9 mouse cellular contexts compared by ENCODE assay signal in the genomic region with DNA sequence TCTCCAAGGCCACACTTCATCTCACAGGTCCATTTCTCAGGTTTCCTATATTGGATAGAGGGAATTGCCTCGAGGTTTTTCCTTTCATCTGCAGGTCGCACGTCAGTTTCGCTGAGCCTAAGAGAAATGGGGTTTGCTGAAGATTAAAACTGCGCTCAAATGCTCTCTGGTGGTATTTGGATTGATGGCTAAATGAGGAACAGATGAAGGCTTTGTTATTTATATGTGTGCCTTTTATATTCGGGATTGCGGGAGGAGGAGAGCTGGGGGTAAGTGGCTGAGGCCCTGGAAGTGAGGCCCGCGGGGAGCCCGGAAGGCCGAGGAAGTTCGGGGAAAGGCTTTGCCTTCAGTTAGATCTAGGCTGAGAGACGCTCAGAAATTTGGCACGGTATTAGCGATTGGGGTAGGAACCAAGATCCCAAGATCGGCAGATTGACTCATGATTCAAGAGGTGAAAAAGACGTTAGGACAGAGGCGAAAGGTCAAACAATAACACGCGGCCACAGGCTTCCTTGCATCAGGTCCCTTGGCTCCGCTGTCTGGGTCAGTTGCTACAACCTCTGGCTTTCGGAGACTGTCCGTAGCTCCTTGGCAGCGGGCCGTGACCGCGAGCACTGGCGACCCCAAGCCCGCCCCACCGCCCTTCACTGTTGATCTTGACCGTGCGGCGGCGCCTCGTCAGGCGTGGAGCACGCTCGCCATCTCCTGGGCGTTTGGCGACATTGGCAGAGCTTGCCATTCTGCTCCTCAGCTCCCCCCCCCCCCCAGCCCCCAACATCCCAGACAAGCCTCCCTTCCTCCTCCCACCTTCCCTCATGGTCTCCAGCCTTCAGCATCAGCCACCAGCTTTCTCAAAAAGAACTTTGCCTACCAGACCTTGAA. TPM values are rescaled to one million over a fixed set of nuclear protein-coding genes. Genes with fewer than 3 reads are reported as not detected.
DNase-seq lines count a peak whose midpoint lies in the region; ATAC-seq lines count a peak whose summit lies in the region.
"Had no signal": no experiment of that assay in that cellular context is flagged by ENCODE, and none has a peak within 500 bp of the region (broad histone marks: within the 10 kb centered on the region; RNA-seq: fewer than 3 reads in every experiment).

No protein-coding gene starts in this region.

- 3% methylated on average over 39 of the region's 40 CpGs for WGBS in kidney, embryonic 14.5 days
- 2% methylated on average over 40 of the region's 40 CpGs for WGBS in forebrain, embryonic 14.5 days
- WGBS in stomach, embryonic 16.5 days, result 5% methylated on average over 39 of the region's 40 CpGs

- H3K9ac ChIP-seq in kidney, embryonic 14.5 days (ENCODE audit: low read depth, low read length), result no peak overlapping the region
- H3K9ac ChIP-seq in forebrain, embryonic 14.5 days (ENCODE audit: low read length), result no peak overlapping the region
- H3K9ac ChIP-seq in stomach, embryonic 16.5 days (ENCODE audit: low read length), result no peak overlapping the region

- 0 out of 2 replicates have a peak, but pooled peaks have one; percentile 24 for ATAC-seq in kidney, embryonic 14.5 days (ENCODE audit: low FRiP score, low TSS enrichment)
- ATAC-seq in forebrain, embryonic 14.5 days, result peak; percentile 61
- ATAC-seq in stomach, embryonic 16.5 days (ENCODE audit: insufficient read depth, low FRiP score), result peak; percentile 54

- H3K27me3 ChIP-seq in kidney, embryonic 14.5 days (ENCODE audit: control insufficient read depth, insufficient read depth, low read length), result peaks cover 62% of the 10 kb centered on the region
- peaks cover 97% of the 10 kb centered on the region for H3K27me3 ChIP-seq in forebrain, embryonic 14.5 days (replicated peaks; ENCODE audit: control insufficient read depth, insufficient read depth, low read length)
- H3K27me3 ChIP-seq in megakaryocyte, embryonic 14.5 days (replicated peaks), result peaks cover 98% of the 10 kb centered on the region
- H3K27me3 ChIP-seq in stomach, embryonic 16.5 days (ENCODE audit: control insufficient read depth, insufficient read depth, low read length), result peaks cover 96% of the 10 kb centered on the region

- H3K36me3 ChIP-seq in kidney, embryonic 14.5 days (ENCODE audit: control insufficient read depth, insufficient read depth, low read length), result no peaks in the 10 kb centered on the region
- H3K36me3 ChIP-seq in forebrain, embryonic 14.5 days (ENCODE audit: control insufficient read depth, insufficient read depth, low read length), result no peaks in the 10 kb centered on the region
- H3K36me3 ChIP-seq in megakaryocyte, embryonic 14.5 days (replicated peaks; ENCODE audit: low read length), result no peaks in the 10 kb centered on the region
- no peaks in the 10 kb centered on the region for H3K36me3 ChIP-seq in stomach, embryonic 16.5 days (ENCODE audit: control insufficient read depth, insufficient read depth, low read length)

- peak overlapping the region; percentile 20; the same call in 1 of the 2 replicates for H3K4me3 ChIP-seq in kidney, embryonic 14.5 days (ENCODE audit: low read length)
- H3K4me3 ChIP-seq in forebrain, embryonic 14.5 days (ENCODE audit: low read depth, low read length), result 0 out of 2 replicates have a peak overlapping the region, but pooled peaks have one; percentile 8
- peak overlapping the region; percentile 93 for H3K4me3 ChIP-seq in megakaryocyte, embryonic 14.5 days (replicated peaks)
- H3K4me3 ChIP-seq in stomach, embryonic 16.5 days (replicated peaks; ENCODE audit: low read length), result peak overlapping the region; percentile 40
- H3K4me3 ChIP-seq: erythroblast, embryonic 14.5 days had no signal

- H3K4me1 ChIP-seq in kidney, embryonic 14.5 days (ENCODE audit: control insufficient read depth, insufficient read depth, low read length), result peaks cover 35% of the 10 kb centered on the region
- 0 out of 2 replicates have a peak, but pooled peaks cover 3% of the 10 kb centered on the region for H3K4me1 ChIP-seq in forebrain, embryonic 14.5 days (ENCODE audit: control insufficient read depth, insufficient read depth, low read length)
- peaks cover 51% of the 10 kb centered on the region for H3K4me1 ChIP-seq in megakaryocyte, embryonic 14.5 days
- peaks cover 13% of the 10 kb centered on the region; the same call in 1 of the 2 replicates for H3K4me1 ChIP-seq in stomach, embryonic 16.5 days (ENCODE audit: control insufficient read depth, insufficient read depth, low read length)

- H3K4me2 ChIP-seq in kidney, embryonic 14.5 days (replicated peaks; ENCODE audit: low read depth, low read length), result peak overlapping the region; percentile 38
- H3K4me2 ChIP-seq in forebrain, embryonic 14.5 days (ENCODE audit: low read length), result peak overlapping the region; percentile 46
- H3K4me2 ChIP-seq in stomach, embryonic 16.5 days (ENCODE audit: low read depth, low read length), result peak overlapping the region; percentile 49

- H3K27ac ChIP-seq in kidney, embryonic 14.5 days (ENCODE audit: low read depth, low read length), result no peak overlapping the region
- H3K27ac ChIP-seq in forebrain, embryonic 14.5 days (ENCODE audit: low read depth, low read length), result no peak overlapping the region
- H3K27ac ChIP-seq in stomach, embryonic 16.5 days (ENCODE audit: low read length), result no peak overlapping the region

- no peaks in the 10 kb centered on the region for H3K9me3 ChIP-seq in kidney, embryonic 14.5 days (ENCODE audit: control insufficient read depth, low read length)
- H3K9me3 ChIP-seq in forebrain, embryonic 14.5 days (replicated peaks; ENCODE audit: control insufficient read depth, low read length), result no peaks in the 10 kb centered on the region
- peaks cover 4% of the 10 kb centered on the region; the same call in 1 of the 2 replicates for H3K9me3 ChIP-seq in megakaryocyte, embryonic 14.5 days
- H3K9me3 ChIP-seq in stomach, embryonic 16.5 days (replicated peaks; ENCODE audit: control insufficient read depth, low read length), result no peaks in the 10 kb centered on the region

- DNase-seq in kidney, adult 18-20 months, result no peak
- peak; percentile 43 for DNase-seq in T-cell, adult 2 months (ENCODE audit: low spot score)
- peak; percentile 70 for DNase-seq in forebrain, embryonic 14.5 days (ENCODE audit: low spot score)
- DNase-seq in kidney, postnatal 10 days, result peak; percentile 85
- DNase-seq in layer of hippocampus, postnatal 36 days, result no peak

RNA-seq across cellular contexts. Expression of gene Hoxd12, which starts 2.1 kb away (rescaled TPM):
- polyA plus RNA-seq in kidney, embryonic 14.5 days (2014; fragmentation: Nextera tagmentation; extraction: Ambion mirVana), result 6.2 and 7.2 TPM in 2 replicates
- not detected in 2 replicates for polyA plus RNA-seq in forebrain, embryonic 14.5 days (2014; fragmentation: Nextera tagmentation; extraction: Ambion mirVana)
- not detected in 2 replicates for polyA plus RNA-seq in megakaryocyte, embryonic 14.5 days (2012; ENCODE audit: insufficient read depth, low replicate concordance)
- polyA plus RNA-seq in stomach, embryonic 16.5 days (2015; fragmentation: Nextera tagmentation; extraction: Ambion mirVana), result 0.05 and 0.11 TPM in 2 replicates
- total RNA-seq in layer of hippocampus, postnatal 36 days (2021), result not detected
- polyA plus RNA-seq: erythroblast, embryonic 14.5 days had no signal

RNA-seq across cellular contexts. Expression of gene Hoxd13, which starts 4.6 kb away (rescaled TPM):
- 0.17 and 0.22 TPM in 2 replicates for polyA plus RNA-seq in kidney, embryonic 14.5 days (2014; fragmentation: Nextera tagmentation; extraction: Ambion mirVana)
- polyA plus RNA-seq in forebrain, embryonic 14.5 days (2014; fragmentation: Nextera tagmentation; extraction: Ambion mirVana), result not detected in 2 replicates
- not detected in 2 replicates for polyA plus RNA-seq in megakaryocyte, embryonic 14.5 days (2012; ENCODE audit: insufficient read depth, low replicate concordance)
- polyA plus RNA-seq in stomach, embryonic 16.5 days (2015; fragmentation: Nextera tagmentation; extraction: Ambion mirVana), result 0.20 TPM in 1 of 2 replicates, not detected in the other
- total RNA-seq in layer of hippocampus, postnatal 36 days (2021), result not detected
- polyA plus RNA-seq: erythroblast, embryonic 14.5 days had no signal

RNA-seq across cellular contexts. Expression of gene Hoxd11, which starts 6.6 kb away (rescaled TPM):
- 54.5 and 56.2 TPM in 2 replicates for polyA plus RNA-seq in kidney, embryonic 14.5 days (2014; fragmentation: Nextera tagmentation; extraction: Ambion mirVana)
- polyA plus RNA-seq in forebrain, embryonic 14.5 days (2014; fragmentation: Nextera tagmentation; extraction: Ambion mirVana), result not detected in 2 replicates
- polyA plus RNA-seq in megakaryocyte, embryonic 14.5 days (2012; ENCODE audit: insufficient read depth, low replicate concordance), result not detected in 2 replicates
- polyA plus RNA-seq in stomach, embryonic 16.5 days (2015; fragmentation: Nextera tagmentation; extraction: Ambion mirVana), result 0.17 TPM in 1 of 2 replicates, not detected in the other
- total RNA-seq in layer of hippocampus, postnatal 36 days (2021), result not detected
- polyA plus RNA-seq: erythroblast, embryonic 14.5 days had no signal

RNA-seq across cellular contexts. Expression of gene Evx2, which starts 13.4 kb away (rescaled TPM):
- not detected in 2 replicates for polyA plus RNA-seq in kidney, embryonic 14.5 days (2014; fragmentation: Nextera tagmentation; extraction: Ambion mirVana)
- polyA plus RNA-seq in forebrain, embryonic 14.5 days (2014; fragmentation: Nextera tagmentation; extraction: Ambion mirVana), result not detected in 2 replicates
- not detected in 2 replicates for polyA plus RNA-seq in megakaryocyte, embryonic 14.5 days (2012; ENCODE audit: insufficient read depth, low replicate concordance)
- not detected in 2 replicates for polyA plus RNA-seq in stomach, embryonic 16.5 days (2015; fragmentation: Nextera tagmentation; extraction: Ambion mirVana)
- total RNA-seq in layer of hippocampus, postnatal 36 days (2021), result not detected
- polyA plus RNA-seq: erythroblast, embryonic 14.5 days had no signal

RNA-seq across cellular contexts. Expression of gene Hoxd10, which starts 19.0 kb away (rescaled TPM):
- 45.1 and 45.9 TPM in 2 replicates for polyA plus RNA-seq in kidney, embryonic 14.5 days (2014; fragmentation: Nextera tagmentation; extraction: Ambion mirVana)
- not detected in 2 replicates for polyA plus RNA-seq in forebrain, embryonic 14.5 days (2014; fragmentation: Nextera tagmentation; extraction: Ambion mirVana)
- polyA plus RNA-seq in megakaryocyte, embryonic 14.5 days (2012; ENCODE audit: insufficient read depth, low replicate concordance), result not detected in 2 replicates
- 0.21 TPM in 1 of 2 replicates, not detected in the other for polyA plus RNA-seq in stomach, embryonic 16.5 days (2015; fragmentation: Nextera tagmentation; extraction: Ambion mirVana)
- not detected for total RNA-seq in layer of hippocampus, postnatal 36 days (2021)
- polyA plus RNA-seq: erythroblast, embryonic 14.5 days had no signal

Comparison
In these comparisons a context has a peak if more than half of its experiments do, and no peak if none do; other contexts are left out.
1. DNase-seq: peak in T-cell, adult 2 months (single experiment), forebrain, embryonic 14.5 days (single experiment) and kidney, postnatal 10 days (single experiment); none in kidney, adult 18-20 months (single experiment) and layer of hippocampus, postnatal 36 days (0 of 2).
2. H3K4me3 ChIP-seq: peak in every context shown above with its lines; median percentile 93 in megakaryocyte, embryonic 14.5 days; 40 in stomach, embryonic 16.5 days; 20 in kidney, embryonic 14.5 days; 8 in forebrain, embryonic 14.5 days.
3. RNA of gene Hoxd11, which starts 6.6 kb away (polyA plus RNA-seq): 54.5 to 56.2 TPM in kidney, embryonic 14.5 days; 0.17 TPM in stomach, embryonic 16.5 days, not detected in forebrain, embryonic 14.5 days and not detected in megakaryocyte, embryonic 14.5 days; every median in the first group is over 10 times any median in the second.
4. Peak in every context shown above with its lines, with median percentiles within 50 percentile points of each other: ATAC-seq and H3K4me2 ChIP-seq.